Mouse (Mus musculus) monocyte, adult 2 months (primary cell): ENCODE data around the gene Drd5.

Experiments used
- DNase-seq, 2 experiments: peaks; one replicate each; pipeline ENCODE4 v3.0.0; 2022; ENCODE audit warnings: low spot score in 2 of 2, low read depth in 1 of 2

Drd5 gene

DNA sequence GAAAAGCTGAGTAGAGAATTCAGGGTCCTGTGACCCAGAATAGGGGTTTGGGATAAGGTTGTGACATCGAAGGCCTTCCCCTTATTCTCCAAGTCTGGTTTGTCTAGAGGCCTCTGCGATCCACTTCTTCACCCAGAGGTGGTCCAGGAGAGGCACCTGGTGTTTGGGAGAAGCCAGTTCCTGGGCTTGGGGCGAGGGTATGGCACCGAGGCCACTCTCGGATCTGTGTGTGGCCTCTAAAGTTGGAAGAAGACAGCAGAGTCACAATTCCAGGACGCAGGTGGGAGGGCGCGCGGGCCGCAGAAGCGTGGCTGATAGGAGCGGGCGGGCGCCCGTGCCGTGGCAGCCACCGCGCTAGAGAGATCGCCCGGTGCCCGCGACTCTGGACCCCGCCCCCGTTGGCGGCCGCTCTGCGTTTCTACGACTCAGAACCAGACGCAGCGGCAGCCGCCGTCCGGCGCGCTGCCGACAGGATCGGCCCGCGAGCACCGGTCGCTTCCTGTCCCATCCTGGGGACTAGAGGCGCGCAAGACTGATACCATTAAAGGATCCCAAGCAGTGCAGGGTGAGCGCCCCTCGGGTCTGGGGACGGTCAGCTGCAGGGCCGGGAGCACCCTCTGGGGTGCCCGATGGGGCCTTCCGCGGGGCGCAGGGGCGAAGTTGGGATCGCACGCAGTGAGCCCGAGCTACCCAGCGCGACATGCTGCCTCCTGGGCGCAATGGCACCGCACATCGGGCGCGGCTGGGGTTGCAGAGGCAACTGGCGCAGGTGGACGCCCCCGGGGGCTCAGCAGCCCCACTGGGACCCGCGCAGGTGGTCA lies at the start of gene Drd5:
Gene Drd5 (plus strand): TSS at position 402 of the 821 bp plus-strand sequence.
- DNase-seq, result no peak

DNA sequence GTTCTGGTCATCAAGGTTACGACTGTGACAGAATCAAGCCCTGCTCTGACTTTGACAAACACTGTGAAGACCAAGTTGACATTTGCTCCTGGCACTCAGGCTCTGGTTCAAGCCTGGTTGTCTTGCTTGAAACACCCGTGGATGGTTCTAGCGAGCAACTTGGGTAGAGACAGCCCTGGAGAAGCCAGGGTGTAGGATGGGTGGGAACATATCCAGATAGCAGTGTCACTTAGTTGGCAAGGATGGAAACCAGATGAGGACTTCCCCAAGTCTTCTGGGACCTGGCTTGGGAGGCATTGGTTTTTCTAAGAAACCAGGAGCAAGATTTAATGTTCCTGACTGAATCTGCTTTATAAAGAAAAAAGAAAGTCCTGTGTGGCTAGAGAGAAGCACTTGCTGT lies 48.2 kb upstream of the Drd5 start:
- no peak for DNase-seq

DNA sequence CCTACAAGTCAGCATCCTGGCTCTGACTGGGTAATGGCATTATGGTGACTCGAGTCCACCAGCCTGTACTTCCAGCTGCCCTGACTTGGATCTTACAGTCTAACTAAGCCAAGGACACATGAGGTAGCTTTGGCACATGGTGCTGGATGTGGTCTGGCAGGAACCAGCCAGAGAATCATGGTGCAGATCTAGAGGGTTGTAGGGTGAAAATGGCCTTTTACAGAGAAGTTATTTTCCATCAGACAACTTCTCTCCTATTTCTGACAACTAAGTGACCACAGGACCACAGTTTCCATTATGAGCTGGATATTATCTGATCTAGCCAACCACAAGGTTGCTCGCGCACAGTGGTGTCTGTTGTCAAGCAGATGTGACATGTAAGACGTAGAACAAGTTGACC lies 45.3 kb upstream of the Drd5 start:
- DNase-seq, result no peak

DNA sequence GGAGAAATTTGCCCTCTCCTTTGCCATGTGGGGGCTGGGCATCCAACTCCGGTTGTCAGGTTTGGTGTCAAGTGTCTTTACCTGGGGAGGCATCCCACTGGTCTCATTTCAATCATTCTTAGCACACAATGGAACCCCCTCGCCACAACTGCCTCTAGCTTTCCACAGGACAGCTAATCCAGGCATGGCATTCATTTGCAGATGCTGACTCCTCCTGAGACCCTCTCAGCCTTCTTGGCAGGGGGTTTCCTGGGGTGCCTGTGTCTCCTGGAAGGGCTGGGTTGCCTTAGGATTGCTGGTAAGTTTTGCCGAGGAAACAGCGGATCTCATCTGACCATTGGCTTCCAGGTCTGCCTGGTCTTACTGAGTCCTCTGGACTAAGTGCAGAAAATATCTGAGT lies 43.4 kb upstream of the Drd5 start, which contains the start of gene Otop1:
Gene Otop1 (plus strand): TSS at position 202 of the 400 bp plus-strand sequence.
- DNase-seq, result no peak

DNA sequence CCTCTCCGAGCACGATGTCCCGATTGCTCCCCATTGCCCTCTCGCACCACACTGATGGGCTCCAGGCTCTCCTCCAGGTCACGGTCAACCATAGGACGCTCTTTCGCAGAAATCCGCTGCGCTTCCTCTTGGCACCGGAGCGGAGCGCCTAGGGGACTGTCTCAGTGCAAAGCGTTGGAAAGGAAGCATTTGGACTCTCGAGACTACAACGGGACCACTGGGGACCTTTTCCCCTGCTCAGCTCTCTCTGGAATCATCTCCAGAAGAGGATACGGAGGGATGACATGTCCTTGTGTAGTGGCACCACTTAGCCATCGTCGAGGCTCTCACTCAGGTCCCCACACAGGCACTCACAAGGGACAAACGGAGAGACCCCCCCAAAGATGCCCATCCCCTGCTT lies 42.7 kb upstream of the Drd5 start:
- DNase-seq, result no peak

DNA sequence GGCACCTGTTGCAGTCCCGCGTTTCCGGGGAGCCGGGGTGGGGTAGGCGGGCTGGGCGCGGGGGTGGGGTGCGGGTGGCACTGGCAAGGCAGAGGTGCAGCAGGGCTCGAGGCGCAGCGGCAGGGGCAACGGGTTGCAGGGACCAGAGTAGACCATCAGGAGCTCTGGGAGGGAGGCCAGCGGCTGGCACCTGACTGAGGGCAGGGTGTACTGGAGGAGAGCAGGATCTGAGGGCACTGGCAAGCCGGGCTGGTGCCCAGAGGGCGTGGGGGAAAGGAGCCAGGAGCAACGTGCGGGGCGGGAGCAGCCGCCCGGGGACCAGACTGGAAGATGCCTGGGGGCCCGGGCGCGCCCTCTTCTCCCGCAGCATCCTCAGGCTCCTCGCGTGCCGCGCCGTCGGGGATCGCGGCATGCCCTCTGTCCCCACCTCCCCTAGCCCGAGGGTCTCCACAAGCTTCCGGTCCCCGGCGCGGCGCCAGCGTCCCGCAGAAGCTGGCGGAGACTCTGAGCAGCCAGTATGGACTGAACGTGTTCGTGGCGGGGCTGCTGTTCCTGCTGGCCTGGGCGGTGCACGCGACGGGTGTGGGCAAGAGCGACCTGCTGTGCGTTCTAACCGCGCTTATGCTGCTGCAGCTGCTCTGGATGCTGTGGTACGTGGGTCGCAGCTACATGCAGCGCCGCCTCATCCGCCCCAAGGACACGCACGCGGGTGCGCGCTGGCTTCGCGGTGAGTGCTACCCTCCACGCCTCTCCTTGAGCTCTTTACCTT lies 41.9 kb upstream of the Drd5 start:
- no peak for DNase-seq

DNA sequence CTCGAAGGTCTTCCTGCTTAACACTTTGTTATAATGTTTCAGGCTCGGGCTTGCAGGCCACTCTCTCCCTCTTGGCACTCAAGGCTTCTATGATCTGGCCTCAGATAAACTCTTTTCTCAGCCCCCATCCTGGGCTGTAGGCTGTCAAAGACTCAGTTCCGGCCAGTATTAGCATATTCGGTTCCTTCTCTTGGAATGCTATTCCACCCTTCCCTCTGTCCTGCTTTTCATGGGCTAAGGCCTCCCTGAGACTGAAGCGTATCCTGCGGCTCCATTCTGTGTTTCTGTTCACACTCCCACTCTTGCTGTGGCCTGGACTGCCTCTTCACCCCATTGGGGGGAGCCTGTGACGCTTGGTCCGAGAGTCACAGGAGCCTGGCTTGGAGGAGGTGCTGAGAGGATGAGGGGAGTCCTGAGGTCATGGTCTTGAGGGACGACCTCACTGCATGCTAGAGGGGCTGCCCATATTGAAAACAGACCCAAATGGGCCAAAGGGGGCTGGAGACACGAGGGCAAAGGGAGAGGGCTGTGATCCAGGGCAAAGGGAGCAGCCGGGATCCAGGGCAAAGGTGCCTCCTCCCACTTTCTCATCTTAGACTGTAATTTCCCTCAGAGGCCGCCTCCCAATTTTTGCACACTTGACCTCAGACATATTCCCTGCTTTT lies 41.1 kb upstream of the Drd5 start:
- DNase-seq, result no peak

DNA sequence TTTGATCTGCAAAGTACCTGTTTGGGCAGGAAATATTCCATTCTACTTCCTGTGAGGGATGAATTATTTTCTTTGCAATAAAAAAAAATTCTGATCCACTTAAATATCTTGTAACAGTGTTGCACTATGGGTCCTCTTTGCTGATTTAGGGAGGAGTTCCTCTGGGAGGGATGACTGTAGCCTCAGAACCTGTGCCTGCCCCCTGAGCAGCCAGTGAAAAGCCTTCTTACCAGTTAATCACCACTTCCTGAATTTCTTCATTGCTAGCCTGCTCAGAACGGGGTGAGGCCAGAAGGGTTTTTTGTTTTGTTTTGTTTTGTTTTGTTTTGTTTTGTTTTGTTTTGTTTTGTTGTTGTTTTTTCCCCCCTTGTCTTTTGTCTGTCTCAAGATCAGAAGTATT lies 39.1 kb upstream of the Drd5 start:
- no peak for DNase-seq

DNA sequence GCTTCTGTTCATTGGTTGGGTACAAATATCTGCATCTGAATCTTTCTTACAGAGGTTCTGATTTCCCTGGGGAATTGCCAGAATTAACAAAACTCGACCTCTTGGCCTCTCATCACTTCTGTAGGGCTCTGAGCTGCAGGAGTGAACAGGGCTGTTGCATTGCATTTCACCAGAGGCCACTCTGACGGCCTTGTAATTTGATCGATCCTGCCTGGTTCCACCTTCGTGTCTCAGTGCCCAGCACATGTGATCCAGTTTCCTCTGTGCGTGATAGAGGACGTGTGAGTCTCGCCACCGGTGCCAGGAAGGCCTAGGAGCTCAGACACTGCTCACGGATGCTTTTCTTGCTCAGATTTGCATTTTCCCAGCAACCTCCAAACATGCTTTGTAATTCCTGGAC lies 33.4 kb upstream of the Drd5 start:
- no peak for DNase-seq

DNA sequence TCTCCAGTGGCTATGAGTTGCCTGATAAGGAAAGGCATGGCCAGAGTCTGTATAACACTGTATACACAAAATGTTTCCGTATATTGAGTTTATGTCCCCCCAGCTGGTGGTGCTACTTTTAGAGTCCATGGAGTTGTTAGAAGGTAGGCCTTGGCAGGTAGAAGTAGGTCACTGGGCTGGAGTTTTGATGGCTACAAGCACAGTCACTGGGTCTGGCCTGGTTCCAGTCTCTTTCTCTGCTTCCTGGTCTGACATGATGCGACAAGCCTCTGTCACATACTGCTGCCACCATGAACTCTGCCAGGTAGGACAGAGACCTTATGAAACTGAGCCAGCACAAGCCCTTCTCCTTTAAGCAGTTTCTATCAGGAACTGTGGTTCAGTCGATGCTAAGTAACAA lies 30.7 kb upstream of the Drd5 start:
- DNase-seq, result no peak

DNA sequence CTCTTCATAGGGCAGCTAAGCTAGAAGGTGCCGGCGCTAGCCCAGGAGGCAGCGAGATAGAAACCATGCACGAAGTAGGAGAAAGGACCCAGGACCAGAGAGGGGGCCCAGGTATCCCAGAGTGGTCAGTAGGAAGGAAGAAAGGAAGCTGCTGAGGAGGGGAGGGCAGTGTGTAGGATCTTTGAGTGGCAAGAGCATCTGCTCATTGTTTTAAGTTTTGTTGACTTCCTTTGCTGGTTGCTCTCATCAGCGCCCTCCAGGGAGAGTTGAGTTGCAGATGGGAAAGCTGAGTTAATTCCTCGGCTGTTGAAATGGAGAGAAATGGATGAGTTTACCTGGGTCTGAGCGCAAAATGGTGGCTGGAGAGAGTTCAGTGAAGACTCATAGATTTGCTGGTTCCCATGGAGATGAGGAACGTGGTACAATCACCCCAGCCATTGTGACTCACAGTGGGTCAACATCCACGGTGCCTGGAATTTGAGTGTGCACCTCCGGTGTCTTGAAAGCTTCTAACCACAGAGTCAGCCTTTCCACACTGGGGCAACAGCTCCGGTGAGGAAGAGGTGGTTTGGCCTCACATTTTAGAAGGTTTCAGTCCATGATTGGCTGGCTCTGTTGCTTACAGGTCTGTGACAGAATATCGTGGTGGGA lies 17.3 kb upstream of the Drd5 start:
- no peak for DNase-seq

DNA sequence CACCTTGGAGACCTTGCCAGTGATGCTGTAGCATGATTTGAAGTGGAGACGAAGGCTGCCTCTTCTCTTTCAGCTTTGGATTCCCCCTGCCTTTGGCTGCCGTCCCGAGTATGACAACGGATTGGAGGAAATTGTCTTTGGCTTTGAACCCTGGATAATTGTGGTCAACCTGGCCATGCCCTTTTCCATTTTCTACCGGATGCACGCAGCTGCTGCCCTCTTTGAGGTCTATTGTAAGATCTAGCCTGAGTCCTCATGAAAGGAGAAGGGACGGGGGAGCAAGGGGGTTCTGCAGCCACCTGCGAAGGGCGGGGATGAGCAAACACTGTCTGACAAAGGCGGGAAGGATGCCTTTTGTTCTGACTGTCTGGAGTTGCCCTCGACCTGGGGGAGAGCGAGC lies 16.5 kb upstream of the Drd5 start:
- DNase-seq, result no peak

DNA sequence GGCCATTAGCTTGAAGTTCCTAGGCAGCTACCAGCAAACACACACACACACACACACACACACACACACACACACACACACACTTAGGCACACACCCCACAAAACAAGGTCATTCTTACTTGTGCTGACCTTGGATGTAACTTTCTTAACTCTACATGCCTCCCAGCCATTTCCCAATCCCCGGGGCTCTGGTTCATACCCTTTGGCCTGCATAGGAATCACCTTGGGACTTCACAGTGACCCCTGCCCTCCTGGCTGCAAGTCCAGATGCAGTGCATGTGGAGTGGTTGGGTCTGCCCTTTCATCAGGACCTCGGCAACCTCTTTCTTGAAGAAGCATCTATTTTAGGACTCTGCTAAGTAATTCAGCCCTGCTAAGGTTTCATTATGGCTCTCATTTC lies 13.9 kb upstream of the Drd5 start:
- DNase-seq, result no peak

DNA sequence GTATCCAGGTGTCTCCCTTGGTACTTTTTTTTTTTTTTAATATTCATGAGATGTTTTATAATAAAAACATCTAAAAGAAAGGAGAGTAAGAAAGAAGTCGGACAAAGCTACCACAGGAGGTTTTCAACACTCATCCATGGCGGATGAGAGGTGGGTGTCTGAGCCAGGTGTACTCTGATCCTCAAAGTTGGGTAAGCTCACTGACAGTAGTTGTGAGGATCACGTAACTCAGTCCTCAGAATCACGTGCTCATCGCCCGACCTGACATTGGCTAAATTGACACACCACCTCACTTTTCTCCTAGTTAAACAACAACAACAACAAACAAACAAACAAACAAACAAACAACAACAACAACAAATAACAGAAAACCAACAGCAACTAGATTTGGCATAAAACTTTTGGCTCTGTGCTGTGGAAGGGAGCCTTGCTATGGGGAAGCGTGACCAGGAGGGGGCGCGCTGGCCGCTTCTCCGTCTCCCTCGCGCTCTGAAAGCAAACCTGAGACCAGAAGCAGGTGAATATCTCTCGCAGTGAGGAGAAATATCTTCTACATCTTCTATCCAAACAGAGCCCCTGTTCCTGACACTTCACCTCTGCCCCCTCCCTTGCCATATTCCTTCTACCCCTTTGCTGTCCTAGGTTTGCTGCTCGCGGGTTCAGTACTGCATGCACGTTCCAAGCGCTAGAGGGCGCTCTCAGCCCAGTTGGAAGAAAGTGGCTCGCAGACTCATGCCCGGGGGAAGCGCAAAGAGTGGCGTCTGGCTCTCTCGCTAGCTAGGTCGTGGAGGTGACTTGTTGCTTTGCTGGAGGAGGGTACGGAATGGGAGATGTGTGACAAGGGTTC lies 11.7 kb upstream of the Drd5 start:
- DNase-seq, result peak; percentile 42 to 74

DNA sequence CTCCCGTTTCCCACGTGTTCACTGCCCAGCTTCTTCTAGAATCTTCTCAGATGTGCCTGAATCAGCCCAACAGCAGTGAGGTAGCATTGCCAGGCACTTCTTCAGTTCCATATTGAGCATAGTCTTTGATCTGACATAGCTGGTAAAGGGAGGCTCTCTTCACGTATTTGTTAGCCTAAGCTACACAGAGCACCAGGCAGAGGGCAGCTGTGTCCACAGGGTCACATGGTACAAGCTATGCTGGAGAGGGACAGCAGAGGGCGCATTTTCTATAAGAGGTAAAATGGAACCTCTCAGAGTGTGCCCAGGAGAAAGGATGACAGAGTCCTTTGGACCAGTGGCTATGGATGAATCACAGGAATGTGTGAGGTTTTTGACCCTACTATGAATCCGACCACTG lies 10.3 kb upstream of the Drd5 start:
- DNase-seq, result peak; percentile 7 to 13

DNA sequence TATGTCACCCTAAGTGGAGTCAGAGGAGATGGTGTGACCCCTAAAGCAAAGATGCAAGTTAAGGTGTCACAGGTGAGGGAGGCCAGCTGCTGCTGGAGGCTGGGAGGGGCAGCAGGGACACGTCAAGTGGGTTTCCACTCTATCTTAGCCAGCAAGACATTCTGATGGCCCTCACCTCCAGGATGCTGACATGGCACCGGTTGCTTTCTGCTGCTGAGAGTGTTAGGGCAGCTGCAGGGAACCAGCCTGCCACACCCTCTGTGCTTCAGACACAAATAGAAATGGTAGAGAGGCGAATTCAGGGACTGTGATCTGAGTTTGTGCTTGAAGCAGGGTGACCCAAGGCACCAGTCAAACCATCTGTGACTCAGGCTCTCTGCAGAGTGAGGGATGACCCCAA lies 9.4 kb upstream of the Drd5 start:
- DNase-seq, result no peak

DNA sequence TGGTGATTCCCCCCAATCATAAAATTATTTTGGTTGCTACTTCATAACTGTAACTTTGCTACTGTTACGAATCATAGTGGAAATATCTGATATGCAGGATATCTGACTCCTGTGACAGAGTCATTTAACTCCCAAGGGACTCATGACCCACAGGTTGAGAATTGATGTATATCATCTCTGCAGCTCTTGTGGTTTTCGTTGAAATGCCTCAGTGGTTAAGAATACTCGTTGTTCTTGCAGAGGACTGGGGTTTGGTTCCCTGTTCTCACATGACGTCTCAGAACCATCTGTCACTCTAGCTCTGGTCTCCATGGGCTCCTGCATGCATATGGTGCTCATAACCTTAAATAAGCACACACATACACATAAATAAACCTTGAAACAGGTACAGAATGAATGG lies 14.2 kb downstream of the Drd5 start:
- DNase-seq, result no peak

DNA sequence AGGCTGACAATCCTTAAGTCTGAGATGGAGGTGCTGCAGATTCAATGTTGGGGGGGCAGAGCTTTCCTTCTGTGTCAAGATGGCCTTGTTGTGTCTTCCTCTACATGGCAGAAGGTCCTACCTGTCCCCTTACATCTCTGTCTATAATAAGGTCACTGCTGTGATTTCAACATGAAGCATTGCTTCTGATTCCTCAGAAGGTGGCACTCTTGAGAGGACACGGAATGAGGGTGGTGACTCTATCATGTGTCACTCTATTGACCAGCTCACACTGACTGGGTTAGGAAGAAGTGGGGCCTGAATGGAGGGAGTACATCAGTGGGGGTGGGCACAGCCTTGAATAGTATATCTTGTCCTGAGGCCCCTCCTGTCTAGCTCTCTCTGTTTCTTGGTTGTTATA lies 15.4 kb downstream of the Drd5 start:
- DNase-seq, result no peak

DNA sequence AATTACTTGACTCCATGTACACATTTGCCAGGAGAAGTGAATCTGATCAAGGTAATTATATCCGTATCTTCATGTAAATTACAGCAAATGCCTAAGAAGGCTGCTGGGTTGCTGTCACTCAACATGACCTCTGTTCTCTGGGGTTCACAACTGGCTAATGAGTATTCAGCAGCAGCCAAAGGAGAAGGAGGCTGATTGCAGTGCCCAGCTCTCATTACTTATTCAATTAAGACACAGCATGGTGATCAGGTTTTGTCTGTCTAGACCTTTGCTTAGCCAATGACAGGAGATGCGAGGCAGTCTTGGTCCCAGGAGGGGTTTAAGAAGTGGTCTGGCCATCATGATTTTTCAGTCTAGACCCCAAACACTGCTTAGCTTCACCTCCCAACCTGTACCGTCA lies 23.9 kb downstream of the Drd5 start:
- DNase-seq, result no peak

DNA sequence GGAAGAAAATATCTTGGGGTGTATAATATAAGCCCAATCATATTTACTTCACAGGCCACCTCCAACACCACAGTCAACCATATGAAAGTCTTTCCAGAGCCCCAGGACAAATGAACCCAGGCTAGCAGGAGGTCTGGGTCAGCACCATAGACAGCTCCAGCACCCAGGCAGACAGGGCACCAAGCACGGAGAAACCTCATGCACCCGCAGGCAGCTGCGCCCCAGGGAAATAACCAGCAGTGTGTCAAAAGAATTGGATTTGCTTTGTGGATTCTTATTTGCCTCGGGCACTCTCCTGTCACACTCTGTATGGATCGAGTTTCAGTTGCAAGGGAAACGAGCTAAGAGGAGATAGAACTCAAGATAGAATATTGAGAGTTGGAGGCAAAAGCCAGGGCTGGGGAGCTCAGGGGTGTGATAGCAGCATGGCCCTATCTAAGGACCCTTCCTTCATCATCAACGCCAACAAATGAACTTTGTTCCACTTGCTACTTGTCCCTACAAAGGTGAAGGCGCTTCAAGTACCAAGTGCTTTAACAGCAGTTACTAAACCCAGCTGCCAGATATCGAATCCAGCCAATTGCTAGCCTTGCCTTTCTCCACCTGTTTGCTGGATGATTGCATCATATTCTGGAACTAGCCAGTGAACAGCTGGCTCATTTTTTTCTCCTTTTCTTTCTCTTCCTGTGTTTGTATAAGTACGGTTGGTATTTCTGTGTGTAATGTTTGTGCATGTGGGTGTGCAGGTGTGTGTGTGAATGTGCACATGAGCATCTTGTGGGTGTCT lies 27.7 kb downstream of the Drd5 start:
- no peak for DNase-seq
